Mouse (Mus musculus) stomach, embryonic 16.5 days (tissue): ENCODE data around the gene Tm4sf5. TPM values are rescaled to one million over a fixed set of nuclear protein-coding genes. Genes with fewer than 3 reads are reported as not detected.

Source experiments
- ATAC-seq: fragments of 200-750 bp; cut with Nextera tagmentation; 2 replicates; pipeline ENCODE4 v1.8.0; 2017; ENCODE audit warnings: moderate number of reproducible peaks, moderate TSS enrichment; ENCODE audit not compliant: insufficient read depth, low FRiP score
- H3K27ac ChIP-seq: fragments of 300-500 bp; sonication (generic); 2 replicates; pipeline ENCODE4 v1.5.1; 2014; ENCODE audit warnings: low read length
- H3K27me3 ChIP-seq: fragments of 300-500 bp; sonication (generic); 2 replicates; pipeline ENCODE4 v1.6.1; 2014; ENCODE audit warnings: low read length, control low read depth, mixed read lengths; ENCODE audit not compliant: control insufficient read depth, insufficient read depth
- H3K36me3 ChIP-seq: fragments of 300-500 bp; sonication (generic); 2 replicates; pipeline ENCODE4 v1.6.1; 2014; ENCODE audit warnings: low read length; ENCODE audit not compliant: control insufficient read depth, insufficient read depth
- H3K4me1 ChIP-seq: fragments of 300-500 bp; sonication (generic); 2 replicates; pipeline ENCODE4 v1.6.1; 2014; ENCODE audit warnings: low read length, control low read depth, mixed read lengths; ENCODE audit not compliant: control insufficient read depth, insufficient read depth
- H3K4me2 ChIP-seq: fragments of 300-500 bp; sonication (generic); 2 replicates; pipeline ENCODE4 v1.6.1; 2014; ENCODE audit warnings: low read depth, low read length, mixed read lengths
- H3K4me3 ChIP-seq: fragments of 300-500 bp; sonication (generic); replicated peaks from 2 replicates; pipeline ENCODE4 v1.5.1; 2014; ENCODE audit warnings: mild to moderate bottlenecking, low read length
- H3K9ac ChIP-seq: fragments of 300-500 bp; sonication (generic); 2 replicates; pipeline ENCODE4 v1.6.1; 2014; ENCODE audit warnings: low read length
- H3K9me3 ChIP-seq: fragments of 300-500 bp; sonication (generic); replicated peaks from 2 replicates; pipeline ENCODE4 v1.6.1; 2016; ENCODE audit warnings: low read length, control low read depth; ENCODE audit not compliant: control insufficient read depth
- WGBS: fragments of 180-500 bp; shearing (Covaris S2); extraction: QIAGEN DNeasy Blood & Tissue Kit; methylation state at CpG from one replicate; pipeline ENCODE4 v1.1.7; 2014; 5-methylcytosine and 5-hydroxymethylcytosine counted together
- polyA plus RNA-seq: library from polyadenylated mRNA; unstranded; fragments of >200 nt; fragmentation: Nextera tagmentation; extraction: Ambion mirVana; gene quantifications from 2 replicates; pipeline ENCODE4 v1.2.1, GENCODE M21; 2015

Gene Tm4sf5
- polyA plus RNA-seq, 1 experiment from 2014 or later = 58.3 TPM

GRCm38 (mm10) chr11:70502018-70502417 is 3.0 kb upstream of the Tm4sf5 start:
- no peaks in the 10 kb centered on the region for H3K36me3 ChIP-seq
- ATAC-seq = no peak
- H3K9ac ChIP-seq = no peak overlapping the region
- H3K4me2 ChIP-seq = no peak overlapping the region
- H3K4me3 ChIP-seq = no peak overlapping the region
- 41% methylated on average over 3 of the region's 3 CpGs for WGBS
- no peaks in the 10 kb centered on the region for H3K4me1 ChIP-seq
- H3K27ac ChIP-seq = no peak overlapping the region
- H3K9me3 ChIP-seq = no peaks in the 10 kb centered on the region
- H3K27me3 ChIP-seq = no peaks in the 10 kb centered on the region

GRCm38 (mm10) chr11:70506385-70506784 is 1.3 kb downstream of the Tm4sf5 start:
- H3K4me2 ChIP-seq = peak overlapping the region; percentile 26; the same call in 1 of the 2 replicates
- no peaks in the 10 kb centered on the region for H3K9me3 ChIP-seq
- 22% methylated on average over 4 of the region's 4 CpGs for WGBS
- no peak overlapping the region for H3K27ac ChIP-seq
- no peak overlapping the region for H3K9ac ChIP-seq
- no peaks in the 10 kb centered on the region for H3K27me3 ChIP-seq
- peaks cover 4% of the 10 kb centered on the region; the same call in 1 of the 2 replicates for H3K4me1 ChIP-seq
- H3K36me3 ChIP-seq = no peaks in the 10 kb centered on the region
- ATAC-seq = no peak
- H3K4me3 ChIP-seq = no peak overlapping the region

GRCm38 (mm10) chr11:70506962-70507515 is 2.0 kb downstream of the Tm4sf5 start:
- 73% methylated on average over 7 of the region's 7 CpGs for WGBS
- no peaks in the 10 kb centered on the region for H3K36me3 ChIP-seq
- no peak overlapping the region for H3K27ac ChIP-seq
- ATAC-seq = no peak
- no peaks in the 10 kb centered on the region for H3K9me3 ChIP-seq
- no peaks in the 10 kb centered on the region for H3K27me3 ChIP-seq
- H3K4me3 ChIP-seq = no peak overlapping the region
- peaks cover 4% of the 10 kb centered on the region; the same call in 1 of the 2 replicates for H3K4me1 ChIP-seq
- no peak overlapping the region for H3K9ac ChIP-seq
- no peak overlapping the region for H3K4me2 ChIP-seq

GRCm38 (mm10) chr11:70509753-70510564 is 4.9 kb downstream of the Tm4sf5 start:
- no peak for ATAC-seq
- peak overlapping the region; percentile 35 for H3K4me2 ChIP-seq

GRCm38 (mm10) chr11:70511242-70511641 is 6.2 kb downstream of the Tm4sf5 start:
- no peak overlapping the region for H3K4me3 ChIP-seq
- WGBS = 61% methylated on average over 2 of the region's 2 CpGs
- H3K27me3 ChIP-seq = no peaks in the 10 kb centered on the region
- no peak overlapping the region for H3K4me2 ChIP-seq
- no peak for ATAC-seq
- H3K27ac ChIP-seq = no peak overlapping the region
- no peaks in the 10 kb centered on the region for H3K9me3 ChIP-seq
- H3K4me1 ChIP-seq = peaks cover 4% of the 10 kb centered on the region; the same call in 1 of the 2 replicates
- no peak overlapping the region for H3K9ac ChIP-seq
- H3K36me3 ChIP-seq = no peaks in the 10 kb centered on the region

More at GRCm38 (mm10) chr11:70509753-70510564, 4.9 kb downstream of the Tm4sf5 start:
- Histone ChIP-seq H3K4me1 (peaks cover 4% of the 10 kb centered on the region; the same call in 1 of the 2 replicates), H3K9me3 (no peaks in the 10 kb centered on the region), H3K9ac (no peak overlapping the region; the same call in 1 of the 2 replicates), H3K4me3 (no peak overlapping the region), H3K27me3 (no peaks in the 10 kb centered on the region), H3K27ac (no peak overlapping the region), H3K36me3 (no peaks in the 10 kb centered on the region)
- 9% methylated on average over 19 of the region's 19 CpGs for WGBS

GRCm38 (mm10) chr11:70511825-70512224 is 6.8 kb downstream of the Tm4sf5 start:
- Histone ChIP-seq H3K27me3 (no peaks in the 10 kb centered on the region), H3K4me3 (no peak overlapping the region), H3K27ac (no peak overlapping the region), H3K36me3 (no peaks in the 10 kb centered on the region), H3K4me1 (peaks cover 4% of the 10 kb centered on the region; the same call in 1 of the 2 replicates), H3K9ac (no peak overlapping the region), H3K9me3 (no peaks in the 10 kb centered on the region), H3K4me2 (no peak overlapping the region)
- ATAC-seq = no peak
- WGBS = 87% methylated on average over 7 of the region's 7 CpGs

GRCm38 (mm10) chr11:70512709-70513342 is 7.8 kb downstream of the Tm4sf5 start:
- H3K4me2 ChIP-seq = no peak overlapping the region
- H3K4me1 ChIP-seq = peaks cover 4% of the 10 kb centered on the region; the same call in 1 of the 2 replicates
- 74% methylated on average over 7 of the region's 7 CpGs for WGBS
- H3K36me3 ChIP-seq = no peaks in the 10 kb centered on the region
- H3K27ac ChIP-seq = no peak overlapping the region
- ATAC-seq = no peak
- no peaks in the 10 kb centered on the region for H3K27me3 ChIP-seq
- H3K9ac ChIP-seq = no peak overlapping the region
- H3K4me3 ChIP-seq = no peak overlapping the region
- H3K9me3 ChIP-seq = no peaks in the 10 kb centered on the region

GRCm38 (mm10) chr11:70513520-70513919 is 8.5 kb downstream of the Tm4sf5 start:
- Histone ChIP-seq H3K4me3 (no peak overlapping the region), H3K9ac (no peak overlapping the region), H3K36me3 (no peaks in the 10 kb centered on the region), H3K4me2 (no peak overlapping the region), H3K27ac (no peak overlapping the region), H3K9me3 (no peaks in the 10 kb centered on the region), H3K27me3 (no peaks in the 10 kb centered on the region), H3K4me1 (peaks cover 4% of the 10 kb centered on the region; the same call in 1 of the 2 replicates)
- ATAC-seq = no peak
- 61% methylated on average over 11 of the region's 11 CpGs for WGBS

GRCm38 (mm10) chr11:70514288-70514687 is 9.2 kb downstream of the Tm4sf5 start, which contains the start of gene Vmo1:
Gene Vmo1, minus strand, starts transcription at chr11:70514616.
- no peak within 1 kb of the TSS for H3K27ac ChIP-seq
- WGBS = 84% methylated on average over 7 of the region's 7 CpGs
- ATAC-seq = no peak
- peaks cover 4% of the 10 kb centered on the region; the same call in 1 of the 2 replicates for H3K4me1 ChIP-seq
- H3K27me3 ChIP-seq = no peaks in the 10 kb centered on the region
- H3K36me3 ChIP-seq = no peaks in the 10 kb centered on the region
- no peak within 1 kb of the TSS for H3K4me3 ChIP-seq
- no peaks in the 10 kb centered on the region for H3K9me3 ChIP-seq
- no peak within 1 kb of the TSS for H3K9ac ChIP-seq
- no peak within 1 kb of the TSS for H3K4me2 ChIP-seq
